Mouse (Mus musculus): ENCODE data around the gene Tead4. TPM values are rescaled to one million over a fixed set of nuclear protein-coding genes. Genes with fewer than 3 reads are reported as not detected.

Gene Tead4
- total RNA-seq, 2 experiments from 2014 or later = 10.9 to 11.0 TPM

DNA sequence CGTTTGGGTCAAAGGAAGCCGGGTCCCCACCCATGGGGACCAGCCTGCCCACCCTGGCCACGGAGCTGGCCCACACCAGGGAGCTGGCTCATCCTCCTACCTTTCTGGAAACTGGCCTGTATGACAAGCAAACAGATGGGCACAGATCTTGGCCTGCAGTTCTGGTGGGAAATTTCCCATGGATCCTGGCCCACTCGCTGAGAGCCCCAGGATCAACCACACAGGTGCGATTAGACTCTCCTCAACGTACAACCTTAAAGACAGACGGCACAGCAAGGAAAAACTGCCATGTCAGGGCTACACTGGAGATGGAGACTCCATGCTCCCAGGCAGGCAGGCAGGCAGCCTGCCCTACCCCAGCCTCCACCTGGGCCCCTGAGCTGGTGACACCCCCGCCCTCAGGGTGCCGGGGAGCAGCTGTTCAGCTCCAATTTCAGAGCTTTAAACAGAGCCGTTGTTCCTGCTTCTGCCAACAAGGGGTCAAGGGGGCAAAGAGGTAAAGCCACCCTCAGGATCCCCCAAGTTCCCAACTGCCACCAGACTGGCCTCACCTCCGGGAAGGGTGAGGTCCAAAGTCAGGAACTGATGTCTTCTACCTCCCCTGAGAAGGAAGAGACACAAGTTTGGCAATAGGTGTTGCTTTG, 3.8 kb downstream of the Tead4 start:
- peak; percentile 42 for DNase-seq
- intact Hi-C loops (cut with DNase I; ENCODE audit: low total_unique reads) = no loop called here

DNA sequence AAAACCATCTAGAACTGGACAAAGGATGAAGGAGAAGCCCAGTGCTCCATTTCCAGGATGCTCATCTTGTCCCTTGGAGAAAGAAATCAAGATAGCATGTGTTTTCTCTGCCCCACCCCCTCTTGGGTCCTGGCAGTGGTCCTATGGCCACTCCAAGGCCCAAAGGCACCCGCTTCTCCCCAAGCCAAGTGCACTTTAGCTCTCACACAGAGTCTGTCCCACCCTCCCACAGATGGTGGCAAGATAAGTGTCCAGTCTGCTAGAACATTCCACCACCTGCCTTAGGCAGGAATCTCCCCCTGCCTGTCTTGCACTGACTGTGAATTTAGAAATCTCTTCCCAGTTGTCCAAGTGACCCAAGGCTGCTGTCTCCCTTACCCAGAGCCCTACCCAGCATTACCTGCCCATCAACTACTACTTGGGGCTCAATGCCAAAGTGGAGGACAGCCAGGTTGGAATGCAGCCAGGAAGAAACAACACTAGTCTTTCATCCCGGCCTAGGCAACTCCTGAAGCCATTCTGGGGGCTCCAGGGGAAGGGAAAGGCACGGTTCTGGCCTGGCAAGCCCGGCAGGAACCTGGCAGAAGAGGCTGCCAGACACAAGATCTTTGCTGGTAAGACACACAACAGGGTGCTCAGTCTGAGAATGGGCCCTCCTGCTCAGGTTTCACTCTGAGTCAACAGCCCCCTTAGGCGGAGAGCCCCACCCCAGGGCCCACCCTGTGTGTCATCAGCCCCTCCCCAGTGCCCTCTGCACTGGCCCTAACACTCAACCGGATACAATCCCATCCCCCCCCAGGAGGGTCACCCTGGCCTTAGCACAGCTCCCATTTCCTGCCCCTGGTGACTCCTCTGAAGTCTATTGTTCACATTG, 4.5 kb downstream of the Tead4 start:
- DNase-seq = peak; percentile 45
- intact Hi-C loops (cut with DNase I; ENCODE audit: low total_unique reads) = no loop called here

DNA sequence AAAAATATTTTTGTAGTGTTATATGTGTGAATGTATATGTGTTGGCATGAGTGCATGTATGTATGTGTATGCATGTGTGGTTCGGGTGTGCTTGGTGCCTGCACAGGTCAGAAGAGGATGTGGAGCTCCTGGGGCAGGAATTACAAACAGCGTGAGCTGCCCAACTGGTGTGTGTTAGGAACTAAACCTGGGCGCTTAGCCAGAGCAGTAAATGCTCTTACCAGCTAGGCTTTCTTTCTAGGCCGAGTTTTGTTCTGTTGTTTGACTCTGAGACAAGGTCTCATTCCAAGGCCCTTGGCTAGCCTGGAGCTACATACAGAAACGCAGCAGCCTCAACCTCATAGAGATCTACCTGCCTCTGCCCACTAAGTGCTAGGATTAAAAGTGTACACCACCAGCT, 9.3 kb downstream of the Tead4 start:
- no peak for DNase-seq
- intact Hi-C loops (cut with DNase I; ENCODE audit: low total_unique reads) = no loop called here

DNA sequence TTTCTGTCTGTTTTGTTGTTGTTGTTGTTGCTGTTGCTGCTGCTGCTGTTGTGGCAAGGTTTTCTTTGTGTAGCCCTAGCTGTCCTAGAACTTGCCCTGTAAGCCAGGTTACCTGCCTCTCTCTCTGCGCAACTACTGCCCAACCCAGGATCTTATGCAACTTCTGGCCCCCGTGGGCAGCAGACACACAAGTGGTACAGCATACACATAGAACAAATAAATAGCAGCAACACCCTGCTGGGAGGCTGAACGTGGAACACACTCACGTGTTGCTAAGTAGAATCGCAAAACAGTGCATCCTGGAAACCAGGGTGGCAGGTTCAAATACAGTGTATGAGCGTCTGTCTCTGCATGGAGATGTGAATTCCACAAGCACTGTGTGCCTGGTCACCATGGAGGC, 11.9 kb downstream of the Tead4 start:
- no peak for DNase-seq
- intact Hi-C loops (cut with DNase I; ENCODE audit: low total_unique reads) = no loop called here

DNA sequence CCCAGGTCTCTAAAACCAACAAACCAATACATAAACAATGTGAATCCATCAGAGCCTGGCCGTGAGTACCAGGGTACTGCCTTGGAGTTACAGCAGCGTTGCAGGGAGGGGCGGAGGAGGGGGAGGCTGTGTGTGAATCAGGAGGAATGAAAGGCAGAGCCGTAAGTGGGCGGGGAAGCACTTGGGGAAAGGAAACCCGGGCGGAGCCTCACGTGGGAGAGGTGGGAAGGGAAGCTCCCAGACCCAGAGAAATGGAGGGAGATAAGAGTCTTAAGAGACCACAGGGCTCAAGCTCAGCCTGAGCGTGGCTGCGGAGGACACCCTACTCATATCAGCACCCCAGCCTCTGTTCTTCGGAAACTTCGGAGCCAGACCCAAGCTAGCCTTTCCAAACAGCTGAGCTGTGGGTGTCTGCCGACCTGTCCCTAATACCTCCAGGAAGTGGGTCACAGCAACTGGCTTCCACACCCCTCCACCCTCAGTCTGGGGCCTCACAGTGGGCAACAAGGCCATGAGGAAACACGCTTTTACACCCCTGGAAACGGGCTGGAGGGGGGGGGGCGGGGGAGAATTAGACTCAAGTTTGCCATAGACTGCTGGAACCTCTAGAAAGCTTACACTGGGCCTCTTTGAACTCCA, 14.7 kb downstream of the Tead4 start:
- intact Hi-C loops (cut with DNase I; ENCODE audit: low total_unique reads) = no loop called here
- peak; percentile 43 for DNase-seq

DNA sequence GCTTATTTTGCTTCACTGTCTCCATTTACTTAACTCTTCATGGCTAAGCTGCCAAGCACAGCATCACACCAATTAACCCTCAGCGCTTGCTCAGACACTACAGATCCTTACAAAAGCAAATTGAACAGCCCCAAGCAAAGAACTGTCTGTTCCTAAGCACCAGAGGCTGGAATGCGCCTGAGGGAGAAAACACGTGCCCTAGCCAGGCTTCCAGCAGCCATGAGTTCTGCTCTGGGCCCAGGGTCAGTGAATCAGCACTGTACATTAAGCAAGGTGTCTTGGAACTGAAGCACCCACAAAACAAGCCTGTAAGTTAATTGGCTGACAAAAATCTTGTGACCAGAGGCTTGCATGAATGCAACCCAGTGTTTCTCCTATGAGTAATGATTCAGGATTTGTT, 18.5 kb downstream of the Tead4 start:
- no peak for DNase-seq
- intact Hi-C loops (cut with DNase I; ENCODE audit: low total_unique reads) = no loop called here

DNA sequence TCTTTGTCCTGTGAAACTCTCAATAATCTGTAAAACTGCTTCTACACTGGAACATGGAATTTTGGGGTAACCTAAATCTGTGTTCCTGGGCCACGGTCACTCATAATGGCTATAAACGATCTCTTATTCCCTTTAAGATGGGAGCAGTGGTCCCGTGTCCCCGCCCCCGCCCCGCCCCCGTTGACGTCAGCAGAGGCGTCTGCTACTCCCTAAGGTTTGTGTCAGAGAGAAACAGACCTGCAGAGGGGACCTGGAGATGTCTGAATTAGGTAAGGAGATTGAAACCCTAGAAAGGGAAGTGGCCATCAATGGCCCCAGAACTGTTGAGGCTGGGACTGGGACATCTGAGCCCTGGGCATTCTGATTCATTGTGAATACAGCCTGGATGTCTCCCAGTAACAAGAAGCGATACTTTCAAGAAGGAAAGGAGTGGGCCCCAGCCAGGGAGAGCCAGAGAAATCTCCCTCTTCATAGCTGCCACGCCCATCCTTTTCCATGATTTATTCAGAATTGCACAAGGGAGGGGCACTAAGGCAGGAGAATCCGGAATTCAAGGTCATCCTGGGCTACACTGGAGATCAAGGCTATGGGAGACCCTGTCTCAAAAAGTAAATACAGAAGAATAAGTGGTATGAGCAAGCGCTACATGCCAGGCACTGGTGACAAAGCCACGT, 20.0 kb downstream of the Tead4 start:
- DNase-seq = no peak
- intact Hi-C loops (cut with DNase I; ENCODE audit: low total_unique reads) = no loop called here

DNA sequence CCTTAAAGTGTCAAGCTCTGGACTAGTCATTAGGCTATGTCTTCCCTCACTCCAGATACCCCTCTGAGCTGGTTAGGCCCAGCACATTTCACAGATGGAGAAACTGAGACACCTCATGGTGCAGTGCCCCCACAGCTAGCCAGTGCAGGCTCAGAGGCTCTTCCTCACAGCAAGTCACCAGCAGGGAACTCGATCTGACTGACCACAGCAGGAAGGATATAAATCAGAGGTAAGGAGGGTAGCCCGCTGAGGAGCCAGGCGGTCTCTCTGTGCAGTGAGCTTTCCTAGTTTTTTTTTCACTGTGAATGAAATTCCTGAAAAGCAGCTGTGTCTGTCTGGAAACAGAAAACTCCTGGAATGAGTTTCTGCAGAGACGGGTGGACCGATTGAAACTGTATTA, 21.0 kb downstream of the Tead4 start:
- DNase-seq = no peak
- intact Hi-C loops (cut with DNase I; ENCODE audit: low total_unique reads) = no loop called here

DNA sequence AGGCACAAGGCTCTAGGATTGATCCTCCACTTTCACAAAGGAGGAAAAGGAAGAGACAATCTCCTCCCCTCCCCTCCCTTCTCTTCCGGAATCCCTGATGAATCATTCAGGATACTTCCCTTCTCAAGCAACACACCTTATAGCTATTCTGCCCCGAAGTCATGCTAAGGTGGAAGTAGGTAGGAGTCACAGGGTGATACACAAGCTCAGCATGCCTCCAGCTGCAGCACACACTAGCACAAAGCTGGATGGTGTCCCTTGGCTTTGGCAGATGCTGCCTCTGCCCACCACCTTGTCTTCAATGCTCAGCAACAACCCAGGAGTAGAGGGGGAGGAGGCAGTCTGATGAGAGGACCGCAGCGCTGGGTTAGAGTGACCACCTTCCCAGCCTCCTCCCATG, 21.5 kb downstream of the Tead4 start:
- no peak for DNase-seq
- intact Hi-C loops (cut with DNase I; ENCODE audit: low total_unique reads) = no loop called here

DNA sequence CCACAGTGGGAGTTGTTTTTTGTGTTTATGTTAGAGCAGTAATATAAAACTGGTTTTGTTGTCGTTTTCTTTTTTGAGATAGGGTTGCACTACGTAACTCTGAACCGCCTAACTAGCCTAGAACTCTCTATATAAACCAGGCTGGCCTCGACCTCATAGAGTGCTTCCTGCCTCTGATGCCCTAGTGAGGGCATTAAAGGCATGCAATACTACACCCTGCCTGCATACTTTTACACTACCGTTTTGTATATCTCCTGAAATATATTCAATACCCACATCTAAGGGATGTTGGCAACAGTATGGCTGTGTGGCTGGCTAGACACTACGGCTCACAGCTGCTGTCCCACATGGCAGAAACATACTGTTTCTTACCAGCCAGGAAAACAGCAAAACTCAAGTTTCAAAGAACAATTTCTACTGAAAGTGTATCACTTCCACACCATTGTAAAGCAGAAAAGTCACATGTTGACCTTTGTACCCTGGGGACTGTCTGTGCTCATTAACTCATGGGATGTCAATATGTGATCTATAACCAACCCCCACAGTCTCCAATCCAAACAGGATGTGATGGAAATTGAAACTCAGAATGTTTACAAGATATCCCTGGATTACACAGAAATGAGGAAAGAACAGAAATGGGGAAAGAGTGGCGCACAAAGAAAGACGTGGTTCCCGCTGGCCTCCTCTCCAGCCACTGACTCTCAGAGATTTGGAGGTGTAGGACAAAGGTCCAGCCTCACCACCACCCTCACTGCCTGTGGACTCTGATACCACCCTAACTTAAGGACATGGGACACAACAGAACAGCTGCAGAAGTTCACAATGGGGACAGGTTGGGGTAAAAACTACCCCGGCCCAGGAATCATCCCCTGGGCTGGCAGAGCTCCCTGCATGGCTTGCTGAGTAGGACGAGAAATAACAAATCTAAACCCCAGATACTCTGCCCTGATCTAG, 23.2 kb downstream of the Tead4 start:
- intact Hi-C loops (cut with DNase I; ENCODE audit: low total_unique reads) = no loop called here
- DNase-seq = no peak

DNA sequence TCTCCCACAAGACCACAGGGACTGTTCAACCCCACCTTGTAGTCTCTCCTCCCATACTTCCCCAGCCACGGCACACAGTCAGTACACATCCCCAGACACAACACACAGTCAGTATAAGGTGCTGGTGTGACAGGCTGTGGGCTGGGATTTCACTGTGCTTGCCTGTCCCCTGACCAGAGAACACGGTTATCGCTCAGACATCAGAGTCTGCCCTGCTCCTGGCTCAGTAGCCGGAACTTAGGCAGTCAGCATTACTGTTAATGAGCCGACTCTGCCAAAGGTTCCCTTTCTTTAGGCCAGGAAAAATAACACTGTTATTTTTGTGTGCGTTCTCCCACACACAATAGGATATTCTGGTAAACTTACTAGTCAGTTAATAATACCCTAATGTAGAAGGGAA, 24.3 kb downstream of the Tead4 start:
- intact Hi-C loops (cut with DNase I; ENCODE audit: low total_unique reads) = no loop called here
- DNase-seq = no peak

DNA sequence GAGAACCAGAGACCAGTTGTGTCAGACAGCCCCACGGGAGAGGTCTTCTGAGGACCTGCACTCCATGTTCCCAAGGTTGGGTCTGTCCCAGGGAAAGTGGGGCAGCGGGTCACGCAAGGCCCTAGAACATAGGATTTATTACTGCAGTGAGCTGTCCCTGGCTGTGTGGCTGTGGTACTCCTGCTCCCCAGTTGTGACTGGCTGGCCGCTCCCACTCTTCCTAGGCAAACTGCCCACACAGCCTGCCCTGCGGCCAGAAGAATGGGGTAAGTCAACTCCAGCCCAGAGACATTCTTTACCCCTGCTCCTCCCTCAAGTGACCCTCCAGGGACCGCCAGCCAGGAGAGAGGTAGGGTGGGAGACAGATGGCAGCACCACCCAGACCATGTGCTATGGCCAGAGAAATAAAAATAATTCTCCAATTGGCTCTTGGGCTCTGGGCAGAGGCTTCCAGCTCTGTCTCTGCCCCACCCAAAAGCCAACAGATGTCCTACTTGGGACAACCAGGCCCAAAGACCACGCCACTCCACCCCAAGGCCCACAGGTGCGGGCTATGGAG, 25.0 kb downstream of the Tead4 start:
- intact Hi-C loops (cut with DNase I; ENCODE audit: low total_unique reads) = no loop called here
- peak; percentile 81 for DNase-seq

DNA sequence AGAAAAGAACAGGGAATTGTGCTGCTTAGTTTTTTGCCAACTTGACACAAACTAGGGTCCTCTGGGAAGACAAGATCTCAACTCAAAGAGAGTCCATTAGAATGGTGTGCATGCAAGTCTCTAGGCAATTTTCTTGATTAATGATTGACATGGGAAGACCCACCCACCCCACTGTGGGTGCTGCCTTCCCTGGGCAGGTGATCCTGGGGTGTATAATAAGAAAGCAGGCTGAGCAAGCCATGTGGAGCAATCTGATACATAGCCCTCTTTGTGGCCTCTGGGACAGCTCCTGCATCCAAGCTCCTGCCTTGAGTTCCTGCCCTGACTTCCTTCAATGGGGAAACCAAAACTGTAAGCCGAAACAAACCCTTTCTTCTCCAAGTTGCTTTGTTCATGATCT, 27.1 kb downstream of the Tead4 start:
- intact Hi-C loops (cut with DNase I; ENCODE audit: low total_unique reads) = no loop called here
- DNase-seq = no peak

DNA sequence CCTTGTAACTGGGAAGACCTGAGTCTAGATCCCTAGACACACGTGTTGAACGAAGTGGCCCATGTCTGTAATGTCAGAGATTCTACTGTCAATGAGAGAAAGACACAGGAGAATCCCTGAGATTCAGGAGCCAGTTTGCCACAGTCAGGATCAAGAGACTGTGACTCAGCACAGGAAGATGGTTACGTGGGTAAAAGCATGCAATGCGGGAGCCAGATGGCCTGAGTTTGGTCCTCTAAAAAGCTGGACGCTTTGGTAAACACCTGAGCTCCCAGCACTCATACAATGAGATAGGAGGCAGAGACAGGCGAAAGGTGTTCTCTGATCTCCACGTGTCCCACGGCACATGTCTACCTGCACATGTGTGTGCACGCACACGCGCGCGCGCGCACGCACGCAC, 27.9 kb downstream of the Tead4 start:
- intact Hi-C loops (cut with DNase I; ENCODE audit: low total_unique reads) = no loop called here
- no peak for DNase-seq

DNA sequence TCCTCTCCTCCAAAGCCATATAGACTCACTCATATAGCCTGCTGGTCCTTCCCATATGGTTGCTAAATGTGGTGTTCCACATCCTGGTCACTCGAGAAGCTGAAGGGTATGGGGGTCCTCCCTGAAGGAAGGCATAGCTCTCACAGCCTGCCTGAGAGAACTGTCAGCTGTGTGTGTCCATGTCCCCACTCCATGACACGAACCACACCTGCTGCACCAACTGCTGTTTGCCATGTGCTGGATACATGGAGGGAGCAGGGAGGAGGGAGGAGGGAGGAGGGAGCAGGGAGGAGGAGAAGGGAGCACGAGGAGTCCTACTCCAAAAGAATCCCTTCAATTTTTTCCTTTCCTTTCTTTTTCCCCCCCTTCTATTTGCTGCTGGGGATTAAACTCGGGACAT, 30.8 kb downstream of the Tead4 start:
- intact Hi-C loops (cut with DNase I; ENCODE audit: low total_unique reads) = no loop called here
- no peak for DNase-seq

DNA sequence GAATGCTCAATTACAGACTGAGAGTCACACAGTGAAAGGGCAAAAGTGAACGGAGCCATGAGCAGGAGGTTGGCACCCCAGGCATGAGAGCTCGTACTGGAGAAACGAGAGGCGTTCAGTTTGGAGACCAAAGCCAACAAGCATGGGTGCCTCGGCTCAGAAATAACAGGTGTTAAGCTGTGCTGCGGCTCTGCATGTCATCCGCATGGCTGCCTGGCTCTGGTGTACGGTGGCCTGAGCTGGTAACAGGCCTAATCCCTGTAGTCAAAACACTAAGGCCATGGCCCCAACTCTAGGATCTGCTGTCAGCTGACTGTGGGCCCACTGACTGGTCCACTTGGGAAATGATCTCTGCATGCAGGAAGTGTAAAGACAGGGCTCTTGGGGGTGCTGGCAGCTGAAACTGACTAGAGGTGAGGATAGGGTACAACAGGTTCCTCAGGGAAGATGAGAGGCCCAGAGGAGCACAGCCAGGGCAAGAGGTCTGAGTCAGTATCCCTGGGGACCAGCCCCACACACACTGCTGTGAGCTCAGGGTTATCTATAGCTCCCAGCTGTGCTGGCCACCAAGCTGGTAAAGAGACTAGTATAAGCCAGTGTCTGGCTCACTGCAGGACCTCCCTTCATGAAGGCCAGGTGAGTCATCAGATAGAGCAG, 35.6 kb downstream of the Tead4 start:
- DNase-seq = peak; percentile 59
- intact Hi-C loops (cut with DNase I; ENCODE audit: low total_unique reads) = no loop called here

DNA sequence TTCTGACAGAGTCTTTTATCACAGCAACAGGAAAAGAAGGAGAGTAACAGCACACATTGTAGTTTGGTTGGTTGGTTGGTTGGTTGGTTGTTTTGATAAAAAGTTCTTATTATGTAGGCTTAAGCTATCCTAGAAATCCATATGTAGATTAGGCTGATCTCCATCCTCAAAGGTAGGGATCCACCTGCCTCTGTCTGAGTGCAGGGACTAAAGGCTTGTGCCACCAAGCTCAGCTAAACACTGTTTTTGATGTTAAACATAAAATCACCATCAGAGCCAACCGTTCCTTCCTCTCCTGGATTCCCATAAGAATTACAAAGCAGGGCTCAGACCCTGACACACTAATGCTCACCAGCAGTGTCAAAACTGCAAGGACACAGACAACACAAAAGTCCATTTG, 39.1 kb downstream of the Tead4 start:
- intact Hi-C loops (cut with DNase I; ENCODE audit: low total_unique reads) = no loop called here
- no peak for DNase-seq

DNA sequence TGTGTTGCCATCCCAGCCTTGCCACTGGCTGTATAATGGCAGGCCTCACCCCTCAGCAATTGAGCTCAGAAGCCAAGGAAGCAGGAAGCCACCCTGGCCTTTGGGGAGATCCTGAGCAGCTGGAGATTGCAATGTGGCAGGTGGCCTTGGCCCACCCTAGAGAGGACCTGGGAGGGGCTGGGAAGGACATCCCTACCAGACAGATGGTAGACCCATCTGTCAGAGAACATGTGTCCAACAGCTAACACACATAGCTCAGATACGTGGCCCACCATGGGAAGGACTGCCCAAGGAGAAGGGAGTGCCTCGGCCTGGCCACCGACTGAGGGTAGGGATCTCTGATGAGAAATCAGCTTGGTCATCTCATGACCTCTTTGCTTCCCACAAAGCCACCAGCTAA, 41.4 kb downstream of the Tead4 start:
- DNase-seq = no peak
- intact Hi-C loops (cut with DNase I; ENCODE audit: low total_unique reads) = no loop called here

Measured in gastrocnemius, postnatal 14 days (tissue).